Comparison of ENCODE assay signal across 9 mouse cellular contexts in genomic region chr5:115514896-115515587, GRCm38 (mm10). TPM values are rescaled to one million over a fixed set of nuclear protein-coding genes. Genes with fewer than 3 reads are reported as not detected.
DNase-seq lines count a peak whose midpoint lies in the region; ATAC-seq and TF ChIP-seq lines count a peak whose summit lies in the region.
"Had no signal": no experiment of that assay in that cellular context is flagged by ENCODE, and none has a peak within 500 bp of the region (broad histone marks: within the 10 kb centered on the region; RNA-seq: fewer than 3 reads in every experiment).

No protein-coding gene starts in this region.

- peak overlapping the region; percentile 29; the same call in 1 of the 2 replicates for H3K4me2 ChIP-seq in heart, embryonic 11.5 days
- H3K4me2 ChIP-seq in kidney, embryonic 15.5 days, result peak overlapping the region; percentile 43

- H3K9me3 ChIP-seq in heart, embryonic 11.5 days (replicated peaks; ENCODE audit: control insufficient read depth, low read length), result no peaks in the 10 kb centered on the region
- no peaks in the 10 kb centered on the region for H3K9me3 ChIP-seq in kidney, embryonic 15.5 days (replicated peaks)

- H3K27ac ChIP-seq in heart, embryonic 11.5 days (ENCODE audit: low read depth, low read length), result peak overlapping the region; percentile 76
- H3K27ac ChIP-seq in kidney, embryonic 15.5 days, result peak overlapping the region; percentile 90

- WGBS in heart, embryonic 11.5 days (ENCODE audit: insufficient replicate concordance), result 57% methylated on average over 20 of the region's 20 CpGs
- WGBS in kidney, embryonic 15.5 days, result 36% methylated on average over 20 of the region's 20 CpGs

- H3K9ac ChIP-seq in heart, embryonic 11.5 days (ENCODE audit: low read depth, low read length), result peak overlapping the region; percentile 16; the same call in 1 of the 2 replicates
- no peak overlapping the region for H3K9ac ChIP-seq in kidney, embryonic 15.5 days

- no peak for TF ChIP-seq CTCF in brain, embryonic 14.5 days (IDR thresholded peaks at IDR 0.05; ENCODE audit: borderline replicate concordance, extremely low read depth, insufficient read depth, insufficient read length)

- DNase-seq in adrenal gland, postnatal 10 days, result peak; percentile 56
- no peak for DNase-seq in adrenal gland, postnatal 4 days (ENCODE audit: low spot score in 2 of 2)
- peak; percentile 65 for DNase-seq in brain, embryonic 14.5 days (ENCODE audit: low read depth)
- DNase-seq in lung, postnatal 14 days, result peak; percentile 78
- no peak for DNase-seq in urinary bladder, adult 2 months (ENCODE audit: low spot score)

- H3K4me3 ChIP-seq in heart, embryonic 11.5 days (ENCODE audit: low read depth, low read length), result no peak overlapping the region
- H3K4me3 ChIP-seq in kidney, embryonic 15.5 days (replicated peaks), result 0 out of 2 replicates have a peak overlapping the region, but pooled peaks have one; percentile 6

- TF ChIP-seq POLR2A in brain, embryonic 14.5 days (IDR thresholded peaks at IDR 0.05; ENCODE audit: borderline replicate concordance, extremely low read depth, insufficient read depth, insufficient read length, poor library complexity, severe bottlenecking), result no peak

- H3K27me3 ChIP-seq in heart, embryonic 11.5 days (ENCODE audit: control insufficient read depth, insufficient read depth, low read length), result no peaks in the 10 kb centered on the region
- H3K27me3 ChIP-seq in kidney, embryonic 15.5 days, result no peaks in the 10 kb centered on the region

- ATAC-seq in heart, embryonic 11.5 days (replicated peaks; ENCODE audit: insufficient number of reproducible peaks, low FRiP score, low TSS enrichment), result peak; percentile 44; the same call in 1 of the 2 replicates
- peak; percentile 52 for ATAC-seq in kidney, embryonic 15.5 days (replicated peaks; ENCODE audit: low FRiP score)
- ATAC-seq in erythroblast, adult 5-6 weeks (replicated peaks; ENCODE audit: low FRiP score, poor library complexity, severe bottlenecking), result no peak

- no peaks in the 10 kb centered on the region for H3K36me3 ChIP-seq in heart, embryonic 11.5 days (ENCODE audit: control insufficient read depth, insufficient read depth, low read length)
- peaks cover 13% of the 10 kb centered on the region for H3K36me3 ChIP-seq in kidney, embryonic 15.5 days

- H3K4me1 ChIP-seq in heart, embryonic 11.5 days (ENCODE audit: control insufficient read depth, insufficient read depth, low read length), result peaks cover 17% of the 10 kb centered on the region
- H3K4me1 ChIP-seq in kidney, embryonic 15.5 days, result peaks cover 52% of the 10 kb centered on the region

RNA-seq across cellular contexts. Expression of gene Pxn, which starts 8.6 kb away (rescaled TPM):
- 10 to 100 TPM; 55.1 to 72.4 TPM for total RNA-seq in adrenal gland, postnatal 10 days (2021)
- 10 to 100 TPM; 77.6 to 82.4 TPM for total RNA-seq in adrenal gland, postnatal 4 days (2021)
- polyA plus RNA-seq in brain, embryonic 14.5 days (2012; rRNA removed), result 46.9 and 49.7 TPM in 2 replicates
- 11.7 and 14.4 TPM in 2 replicates for polyA plus RNA-seq in heart, embryonic 11.5 days (2014; fragmentation: Nextera tagmentation; extraction: Ambion mirVana)
- 51.7 and 56.1 TPM in 2 replicates for polyA plus RNA-seq in kidney, embryonic 15.5 days (2015; fragmentation: Nextera tagmentation; extraction: Ambion mirVana)
- 18.8 and 38.5 TPM in 2 replicates for total RNA-seq in erythroblast, adult 5-6 weeks (2015; ENCODE audit: low replicate concordance)
- total RNA-seq in erythroblast, adult 5-6 weeks (2017; ENCODE audit: low replicate concordance), result 14.8 and 57.5 TPM in 2 replicates
- polyA plus RNA-seq in urinary bladder, adult 2 months (2012; rRNA removed), result 68.7 and 73.4 TPM in 2 replicates

RNA-seq across cellular contexts. Expression of gene Sirt4, which starts 30.5 kb away (rescaled TPM):
- total RNA-seq in adrenal gland, postnatal 10 days (2021), result 10 to 100 TPM; 15.8 to 31.4 TPM
- 10 to 100 TPM; 29.9 to 31.3 TPM for total RNA-seq in adrenal gland, postnatal 4 days (2021)
- polyA plus RNA-seq in brain, embryonic 14.5 days (2012; rRNA removed), result 57.3 and 89.4 TPM in 2 replicates
- polyA plus RNA-seq in heart, embryonic 11.5 days (2014; fragmentation: Nextera tagmentation; extraction: Ambion mirVana), result 15.8 and 19.2 TPM in 2 replicates
- polyA plus RNA-seq in kidney, embryonic 15.5 days (2015; fragmentation: Nextera tagmentation; extraction: Ambion mirVana), result 24.6 and 25.0 TPM in 2 replicates
- total RNA-seq in erythroblast, adult 5-6 weeks (2015; ENCODE audit: low replicate concordance), result 3.1 and 5.9 TPM in 2 replicates
- total RNA-seq in erythroblast, adult 5-6 weeks (2017; ENCODE audit: low replicate concordance), result 0.60 and 2.0 TPM in 2 replicates
- polyA plus RNA-seq in urinary bladder, adult 2 months (2012; rRNA removed), result 56.1 and 75.8 TPM in 2 replicates

RNA-seq across cellular contexts. Expression of gene Rplp0, which starts 44.2 kb away (rescaled TPM):
- total RNA-seq in adrenal gland, postnatal 10 days (2021), result 100 to 1,000 TPM; 933 to 968 TPM
- total RNA-seq in adrenal gland, postnatal 4 days (2021), result 1,000 to 10,000 TPM; 1,094 to 1,122 TPM
- polyA plus RNA-seq in brain, embryonic 14.5 days (2012; rRNA removed), result 2,254 and 2,521 TPM in 2 replicates
- polyA plus RNA-seq in heart, embryonic 11.5 days (2014; fragmentation: Nextera tagmentation; extraction: Ambion mirVana), result 1,182 and 1,275 TPM in 2 replicates
- polyA plus RNA-seq in kidney, embryonic 15.5 days (2015; fragmentation: Nextera tagmentation; extraction: Ambion mirVana), result 1,539 and 1,600 TPM in 2 replicates
- total RNA-seq in erythroblast, adult 5-6 weeks (2015; ENCODE audit: low replicate concordance), result 681 and 822 TPM in 2 replicates
- 339 and 478 TPM in 2 replicates for total RNA-seq in erythroblast, adult 5-6 weeks (2017; ENCODE audit: low replicate concordance)
- polyA plus RNA-seq in urinary bladder, adult 2 months (2012; rRNA removed), result 2,459 and 2,490 TPM in 2 replicates

RNA-seq across cellular contexts. Expression of gene Pla2g1b, which starts 49.0 kb away (rescaled TPM):
- not detected for total RNA-seq in adrenal gland, postnatal 10 days (2021)
- total RNA-seq in adrenal gland, postnatal 4 days (2021), result 10 to 100 TPM in 1 of 2 experiments, not detected in 1; 13.7 TPM
- not detected in 2 replicates for polyA plus RNA-seq in brain, embryonic 14.5 days (2012; rRNA removed)
- polyA plus RNA-seq in heart, embryonic 11.5 days (2014; fragmentation: Nextera tagmentation; extraction: Ambion mirVana), result 1.0 and 1.2 TPM in 2 replicates
- polyA plus RNA-seq in kidney, embryonic 15.5 days (2015; fragmentation: Nextera tagmentation; extraction: Ambion mirVana), result 0.61 and 1.2 TPM in 2 replicates
- not detected in 2 replicates for total RNA-seq in erythroblast, adult 5-6 weeks (2015; ENCODE audit: low replicate concordance)
- total RNA-seq in erythroblast, adult 5-6 weeks (2017; ENCODE audit: low replicate concordance), result not detected in 2 replicates
- not detected in 2 replicates for polyA plus RNA-seq in urinary bladder, adult 2 months (2012; rRNA removed)
- polyA plus RNA-seq: C2C12 had no signal

RNA-seq across cellular contexts. Expression of gene Gcn1l1, which starts 50.0 kb away (rescaled TPM):
- 10 to 100 TPM; 52.4 to 63.2 TPM for total RNA-seq in adrenal gland, postnatal 10 days (2021)
- total RNA-seq in adrenal gland, postnatal 4 days (2021), result 10 to 100 TPM; 83.5 to 87.5 TPM
- polyA plus RNA-seq in brain, embryonic 14.5 days (2012; rRNA removed), result 43.0 and 68.7 TPM in 2 replicates
- 29.7 and 33.5 TPM in 2 replicates for polyA plus RNA-seq in heart, embryonic 11.5 days (2014; fragmentation: Nextera tagmentation; extraction: Ambion mirVana)
- 44.3 and 49.3 TPM in 2 replicates for polyA plus RNA-seq in kidney, embryonic 15.5 days (2015; fragmentation: Nextera tagmentation; extraction: Ambion mirVana)
- 9.4 and 10.9 TPM in 2 replicates for total RNA-seq in erythroblast, adult 5-6 weeks (2015; ENCODE audit: low replicate concordance)
- total RNA-seq in erythroblast, adult 5-6 weeks (2017; ENCODE audit: low replicate concordance), result 14.2 and 21.3 TPM in 2 replicates
- polyA plus RNA-seq in urinary bladder, adult 2 months (2012; rRNA removed), result 17.8 and 26.4 TPM in 2 replicates

Comparison
In these comparisons a context has a peak if more than half of its experiments do, and no peak if none do; other contexts are left out.
1. DNase-seq: peak in adrenal gland, postnatal 10 days (single experiment), brain, embryonic 14.5 days (single experiment) and lung, postnatal 14 days (single experiment); none in adrenal gland, postnatal 4 days (0 of 2) and urinary bladder, adult 2 months (single experiment).